Mouse (Mus musculus): Measurements from ENCODE around the gene Atp5g1. TPM values are rescaled to one million over a fixed set of nuclear protein-coding genes. Genes with fewer than 3 reads are reported as not detected.
"Not testable (repeated sequence)": the region's sequence is repeated elsewhere in the genome, so short reads cannot be mapped to it uniquely, and the experiment has no call there.

Gene Atp5g1
- polyA plus RNA-seq (2015; fragmentation: Nextera tagmentation; extraction: Ambion mirVana) = 605 and 642 TPM in 2 replicates

DNA sequence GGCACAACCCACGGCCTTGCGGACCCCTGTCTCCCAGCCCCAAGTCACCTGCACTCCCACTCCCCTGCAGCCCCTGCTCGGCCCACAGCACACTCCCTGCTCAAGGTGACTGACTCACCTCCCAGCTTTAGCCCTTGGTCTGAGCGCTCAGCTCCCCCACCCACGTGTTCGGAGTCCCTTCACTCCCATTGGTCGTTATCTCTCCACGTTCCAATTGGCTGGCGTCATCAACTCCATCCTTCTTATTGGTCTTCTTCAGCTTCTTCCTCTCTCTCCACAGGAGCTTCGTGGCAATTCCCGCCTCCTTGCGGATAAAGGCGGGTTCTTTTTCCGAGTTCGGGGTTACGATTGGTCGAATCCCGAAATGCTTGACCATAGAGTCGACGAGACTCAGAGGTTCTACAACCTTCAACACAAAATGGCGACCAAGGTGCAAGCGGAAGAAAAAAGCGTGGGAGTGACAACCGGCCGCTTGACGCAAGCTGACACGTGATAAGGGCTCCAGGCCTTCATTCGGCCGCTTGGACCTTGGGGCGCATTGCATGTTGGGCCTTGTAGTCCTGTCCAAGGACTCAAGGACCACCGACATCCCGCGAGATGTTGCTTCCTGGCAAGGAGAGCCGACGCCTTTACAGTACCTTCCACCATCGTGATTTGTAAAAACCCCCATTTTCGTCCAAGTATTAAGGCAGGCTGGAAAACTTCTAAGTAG is at the start of gene Atp5g1:
TSS of gene Atp5g1 (minus strand) at position 162 of the 712 bp plus-strand sequence.
- H3K27ac ChIP-seq (replicated peaks) = peak within 1 kb of the TSS; percentile 89
- under 1% methylated on average over 37 of the region's 37 CpGs for WGBS
- peaks cover 25% of the 10 kb centered on the region for H3K4me1 ChIP-seq (replicated peaks)
- peak within 1 kb of the TSS; percentile 93 for H3K9ac ChIP-seq
- H3K4me3 ChIP-seq = peak within 1 kb of the TSS; percentile 86
- peaks cover 23% of the 10 kb centered on the region for H3K36me3 ChIP-seq
- no peaks in the 10 kb centered on the region for H3K9me3 ChIP-seq
- peak within 1 kb of the TSS; percentile 91 for H3K4me2 ChIP-seq
- peak; percentile 98 for ATAC-seq (ENCODE audit: low read depth)
- no peaks in the 10 kb centered on the region for H3K27me3 ChIP-seq

DNA sequence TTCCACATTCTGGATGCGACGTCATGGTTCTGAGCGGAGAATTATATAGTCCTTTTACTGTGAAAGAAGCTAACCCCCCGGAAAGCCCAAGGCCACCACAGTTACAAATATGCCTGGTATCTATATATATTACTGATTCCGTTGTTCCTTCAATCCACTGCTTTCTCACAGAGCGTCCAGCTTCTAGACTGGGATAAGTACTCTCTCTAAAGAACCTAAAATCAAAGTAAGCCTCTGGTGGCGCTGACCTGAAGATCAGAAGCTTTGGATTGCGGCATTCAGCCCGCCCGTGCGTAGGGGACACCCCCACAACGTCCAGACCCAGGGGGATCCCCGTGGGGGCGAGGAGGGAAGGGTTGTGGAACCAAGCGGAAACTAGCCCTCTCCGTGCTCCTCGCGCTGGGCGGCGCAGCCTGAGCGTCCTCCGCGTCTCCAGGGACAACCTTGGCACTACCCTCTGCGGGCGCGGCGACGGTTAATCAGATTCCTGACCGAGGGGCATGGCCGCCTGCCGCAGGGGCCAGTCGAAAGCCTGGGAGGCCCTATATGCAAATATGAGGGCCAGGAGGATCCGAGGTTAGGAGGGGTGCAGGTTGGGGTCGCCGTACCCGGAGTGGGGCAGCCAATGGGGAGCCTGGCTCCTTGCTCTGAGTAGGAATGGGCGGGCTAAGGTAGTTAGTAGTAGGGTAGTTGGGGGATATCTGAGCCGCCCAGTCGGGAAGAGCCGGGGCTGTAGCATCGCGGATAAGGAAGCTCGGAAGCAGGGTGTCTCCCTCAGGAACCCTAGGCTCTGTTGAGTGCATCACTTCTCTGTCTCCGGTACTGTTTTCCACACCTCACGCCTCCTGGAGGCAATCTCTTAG is 48.8 kb upstream of the Atp5g1 start:
- Histone ChIP-seq H3K4me2 (peak overlapping the region; percentile 77), H3K27me3 (peaks cover 55% of the 10 kb centered on the region), H3K4me3 (peak overlapping the region; percentile 44), H3K27ac (replicated peaks) (no peak overlapping the region), H3K4me1 (replicated peaks) (peaks cover 12% of the 10 kb centered on the region), H3K9ac (peak overlapping the region; percentile 59), H3K9me3 (no peaks in the 10 kb centered on the region), H3K36me3 (no peaks in the 10 kb centered on the region)
- ATAC-seq (ENCODE audit: low read depth) = peak; percentile 56
- 2% methylated on average over 45 of the region's 45 CpGs for WGBS

DNA sequence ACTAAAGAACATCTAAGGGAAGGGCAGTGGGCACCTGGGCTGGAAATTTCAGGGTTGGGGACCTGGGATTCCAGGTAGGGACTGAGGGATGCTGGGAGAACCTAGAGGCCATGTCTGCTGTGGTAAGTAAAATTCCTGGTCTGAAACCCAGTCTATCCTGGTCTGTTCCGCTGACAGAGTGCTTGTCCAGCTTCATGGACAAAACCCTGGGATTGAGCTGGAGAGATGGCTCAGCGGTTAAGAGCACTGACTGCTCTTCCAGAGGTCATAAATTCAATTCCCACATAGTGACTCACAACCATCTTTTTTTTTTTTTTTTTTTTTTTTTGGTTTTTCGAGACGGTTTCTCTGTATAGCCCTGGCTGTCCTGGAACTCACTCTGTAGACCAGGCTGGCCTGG is 47.3 kb upstream of the Atp5g1 start:
- H3K9ac ChIP-seq; H3K4me3 ChIP-seq; H3K36me3 ChIP-seq; H3K9me3 ChIP-seq; ATAC-seq (ENCODE audit: low read depth); H3K27ac ChIP-seq (replicated peaks); H3K4me2 ChIP-seq: not testable (repeated sequence)
- Histone ChIP-seq H3K27me3 (peaks cover 55% of the 10 kb centered on the region), H3K4me1 (replicated peaks) (peaks cover 12% of the 10 kb centered on the region)
- WGBS = 69% methylated on average over 4 of the region's 4 CpGs

DNA sequence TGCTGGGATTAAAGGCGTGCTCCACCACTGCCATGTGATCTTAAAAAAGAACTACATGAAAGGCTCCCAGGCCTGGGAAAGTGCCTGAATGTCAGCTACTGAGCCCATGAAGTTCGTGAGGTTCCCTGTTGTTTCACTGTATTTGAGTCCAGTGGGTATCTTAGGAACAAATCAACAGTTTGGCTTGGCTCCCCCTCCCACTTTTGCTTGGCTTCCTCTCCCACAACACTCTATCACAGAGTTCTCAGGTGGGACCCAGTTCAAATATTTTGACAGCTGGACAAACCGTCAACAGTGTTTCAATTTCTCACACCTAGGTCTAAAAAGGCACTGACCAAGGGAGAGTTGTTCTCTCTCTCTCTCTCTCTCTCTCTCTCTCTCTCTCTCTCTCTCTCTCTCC is 43.9 kb upstream of the Atp5g1 start:
- WGBS = 60% methylated on average over 3 of the region's 3 CpGs
- Histone ChIP-seq H3K9ac (no peak overlapping the region), H3K4me1 (replicated peaks) (peaks cover 7% of the 10 kb centered on the region), H3K4me3 (no peak overlapping the region), H3K9me3 (no peaks in the 10 kb centered on the region), H3K27me3 (peaks cover 33% of the 10 kb centered on the region), H3K36me3 (no peaks in the 10 kb centered on the region), H3K27ac (replicated peaks) (no peak overlapping the region), H3K4me2 (no peak overlapping the region)
- no peak for ATAC-seq (ENCODE audit: low read depth)

DNA sequence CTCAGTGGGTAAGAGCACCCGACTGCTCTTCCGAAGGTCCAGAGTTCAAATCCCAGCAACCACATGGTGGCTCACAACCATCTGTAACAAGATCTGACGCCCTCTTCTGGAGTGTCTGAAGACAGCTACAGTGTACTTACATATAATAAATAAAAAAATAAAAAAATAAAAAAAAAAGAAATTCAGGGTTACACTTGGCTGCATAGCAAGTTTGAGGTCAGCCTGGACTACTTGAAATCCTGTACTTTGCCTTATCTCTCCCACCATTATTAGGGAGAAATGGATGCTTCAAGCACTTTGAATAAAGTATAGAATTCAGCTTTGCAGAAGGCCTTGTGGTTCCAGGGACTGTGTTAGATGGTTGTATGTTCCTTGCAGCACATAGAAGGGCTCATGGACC is 41.5 kb upstream of the Atp5g1 start:
- H3K27me3 ChIP-seq = peaks cover 14% of the 10 kb centered on the region
- H3K4me3 ChIP-seq; H3K36me3 ChIP-seq; H3K9me3 ChIP-seq; H3K4me2 ChIP-seq; H3K27ac ChIP-seq (replicated peaks); H3K4me1 ChIP-seq (replicated peaks); ATAC-seq (ENCODE audit: low read depth); H3K9ac ChIP-seq: not testable (repeated sequence)
- 75% methylated on average over 3 of the region's 3 CpGs for WGBS

DNA sequence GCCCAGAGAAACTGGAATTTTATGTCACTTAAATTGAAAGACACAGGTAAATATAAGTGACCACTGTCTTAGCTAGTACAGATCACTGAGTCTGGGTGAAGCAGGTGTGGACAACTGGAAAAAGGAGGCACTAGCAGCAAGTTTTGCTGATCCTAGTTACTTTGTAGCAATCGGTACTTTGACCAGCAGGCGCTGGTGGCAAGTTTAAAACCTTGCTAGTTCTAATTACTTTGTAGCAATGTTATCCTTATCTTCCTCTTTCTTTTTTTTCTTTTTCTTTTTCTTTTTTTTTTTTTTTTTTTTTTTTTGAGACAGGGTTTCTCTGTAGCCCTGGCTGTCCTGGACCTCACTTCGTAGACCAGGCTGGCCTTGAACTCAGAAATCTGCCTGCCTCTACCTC is 40.6 kb upstream of the Atp5g1 start:
- Histone ChIP-seq H3K4me2 (no peak overlapping the region), H3K27me3 (peaks cover 6% of the 10 kb centered on the region; the same call in 1 of the 2 replicates), H3K27ac (replicated peaks) (no peak overlapping the region), H3K4me3 (no peak overlapping the region), H3K4me1 (replicated peaks) (no peaks in the 10 kb centered on the region), H3K9me3 (no peaks in the 10 kb centered on the region), H3K9ac (no peak overlapping the region), H3K36me3 (no peaks in the 10 kb centered on the region)
- WGBS = 89% methylated on average over 3 of the region's 3 CpGs
- ATAC-seq (ENCODE audit: low read depth) = no peak

DNA sequence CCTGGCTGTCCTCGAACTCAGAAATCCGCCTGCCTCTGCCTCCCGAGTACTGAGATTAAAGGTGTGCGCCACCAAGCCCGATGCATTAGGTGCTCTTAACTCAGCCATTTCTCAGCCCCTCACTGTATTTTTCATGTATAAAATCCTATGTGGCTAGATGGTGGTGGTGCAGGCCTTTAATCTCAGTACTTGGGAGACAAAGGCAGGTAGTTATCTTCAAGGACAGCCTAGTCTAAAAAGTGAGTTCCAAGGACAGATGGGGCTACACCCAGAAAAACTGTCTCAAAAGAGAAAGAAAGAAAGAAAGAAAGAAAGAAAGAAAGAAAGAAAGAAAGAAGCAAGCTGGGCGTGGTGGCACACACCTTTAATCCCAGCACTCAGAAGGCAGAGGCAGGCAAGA is 39.9 kb upstream of the Atp5g1 start:
- Histone ChIP-seq H3K27me3 (peaks cover 5% of the 10 kb centered on the region; the same call in 1 of the 2 replicates), H3K9me3 (no peaks in the 10 kb centered on the region), H3K4me2 (no peak overlapping the region), H3K4me3 (no peak overlapping the region), H3K36me3 (no peaks in the 10 kb centered on the region), H3K27ac (replicated peaks) (no peak overlapping the region), H3K4me1 (replicated peaks) (no peaks in the 10 kb centered on the region), H3K9ac (no peak overlapping the region)
- no peak for ATAC-seq (ENCODE audit: low read depth)
- WGBS = 92% methylated on average over 6 of the region's 6 CpGs

DNA sequence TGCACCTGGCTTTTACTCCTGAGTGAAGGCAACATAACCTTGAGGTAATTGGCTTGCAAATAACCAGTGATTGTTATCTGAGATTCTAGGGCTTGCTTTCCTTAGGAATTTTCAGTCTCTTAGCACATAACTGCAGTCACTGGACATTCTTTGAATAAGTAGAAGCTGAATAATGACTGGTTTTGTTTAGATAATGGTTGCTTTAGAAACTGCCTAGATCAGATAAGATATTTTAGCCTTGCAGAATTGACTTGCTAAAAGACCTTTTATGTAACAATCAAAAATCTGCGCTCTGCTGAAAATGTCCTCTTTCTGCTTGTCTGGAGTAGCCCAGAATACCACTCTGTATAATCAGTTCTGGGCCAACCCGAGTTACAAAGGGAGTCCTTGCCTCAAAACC is 38.6 kb upstream of the Atp5g1 start:
- no peak for ATAC-seq (ENCODE audit: low read depth)
- Histone ChIP-seq H3K9ac (no peak overlapping the region), H3K4me3 (no peak overlapping the region), H3K36me3 (no peaks in the 10 kb centered on the region), H3K27me3 (no peaks in the 10 kb centered on the region; the same call in 1 of the 2 replicates), H3K4me2 (no peak overlapping the region), H3K9me3 (no peaks in the 10 kb centered on the region), H3K4me1 (replicated peaks) (no peaks in the 10 kb centered on the region), H3K27ac (replicated peaks) (no peak overlapping the region)
- WGBS = 77% methylated on average over 2 of the region's 2 CpGs

DNA sequence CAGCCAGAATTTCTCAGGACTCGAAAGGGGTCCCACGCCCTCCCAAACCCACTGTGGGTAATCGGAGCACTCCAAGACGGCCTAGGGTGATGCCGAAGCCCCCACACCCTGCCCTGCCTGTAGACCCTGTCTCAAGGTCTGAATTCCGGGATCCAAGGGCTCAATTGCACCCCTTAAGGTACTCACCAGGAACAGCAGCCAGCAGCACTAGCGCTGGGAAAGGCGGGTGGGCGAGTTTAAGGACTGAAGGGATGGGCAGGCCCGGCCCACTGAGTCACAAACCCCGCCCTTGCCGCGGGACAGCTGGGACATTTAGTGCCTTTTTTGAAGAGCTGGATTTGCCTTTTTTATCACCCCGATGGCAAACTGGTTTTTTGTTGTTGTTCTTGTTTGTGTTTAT is 36.3 kb upstream of the Atp5g1 start, which contains the start of gene Calcoco2:
TSS of gene Calcoco2 (minus strand) at position 214 of the 400 bp plus-strand sequence.
- no peaks in the 10 kb centered on the region for H3K36me3 ChIP-seq
- no peaks in the 10 kb centered on the region for H3K9me3 ChIP-seq
- no peaks in the 10 kb centered on the region for H3K4me1 ChIP-seq (replicated peaks)
- H3K4me2 ChIP-seq = no peak within 1 kb of the TSS
- H3K27ac ChIP-seq (replicated peaks) = no peak within 1 kb of the TSS
- H3K27me3 ChIP-seq = no peaks in the 10 kb centered on the region; the same call in 1 of the 2 replicates
- ATAC-seq (ENCODE audit: low read depth) = no peak
- WGBS = 45% methylated on average over 14 of the region's 14 CpGs
- H3K4me3 ChIP-seq = no peak within 1 kb of the TSS
- H3K9ac ChIP-seq = no peak within 1 kb of the TSS

DNA sequence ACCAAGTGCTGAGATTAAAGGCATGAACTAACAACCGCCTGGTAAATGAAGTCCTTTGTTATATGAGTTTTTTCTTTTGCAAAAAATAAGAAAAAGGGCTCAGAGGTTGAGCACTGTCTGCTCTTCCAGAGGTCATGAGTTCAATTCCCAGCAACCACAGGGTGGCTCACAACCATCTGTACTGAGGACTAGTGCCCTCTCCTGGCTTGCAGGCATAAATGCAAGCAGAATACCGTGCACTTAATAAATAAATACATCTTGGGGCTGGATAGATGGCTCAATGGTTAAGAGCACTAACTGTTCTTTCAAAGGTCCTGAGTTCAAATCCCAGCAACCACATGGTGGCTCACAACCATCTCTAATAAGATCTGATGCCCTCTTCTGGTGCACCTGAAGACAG is 35.5 kb upstream of the Atp5g1 start:
- not testable (repeated sequence) for H3K9me3 ChIP-seq; H3K27me3 ChIP-seq; H3K4me1 ChIP-seq (replicated peaks); H3K27ac ChIP-seq (replicated peaks); ATAC-seq (ENCODE audit: low read depth); H3K4me3 ChIP-seq; H3K36me3 ChIP-seq; H3K9ac ChIP-seq; H3K4me2 ChIP-seq
- 63% methylated on average over 2 of the region's 2 CpGs for WGBS

DNA sequence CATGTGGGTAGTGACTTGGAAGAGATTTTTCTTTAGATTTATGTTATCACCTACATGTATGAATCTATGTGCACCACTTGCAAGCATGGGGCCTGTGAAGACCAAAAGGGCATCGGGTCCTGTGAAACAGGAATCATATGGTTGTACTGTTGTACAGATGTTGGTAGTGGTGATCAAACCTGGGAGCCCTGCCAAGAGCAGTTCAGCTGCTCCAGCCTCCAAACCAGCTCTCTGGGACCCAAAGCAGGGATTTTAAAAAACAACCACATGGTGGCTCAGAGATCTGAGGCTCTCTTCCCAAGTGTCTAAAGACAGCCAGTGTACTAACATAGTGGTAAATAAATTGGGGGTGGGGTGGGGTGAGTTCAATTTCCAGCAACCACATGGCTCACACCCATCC is 32.9 kb upstream of the Atp5g1 start:
- no peak for ATAC-seq (ENCODE audit: low read depth)
- H3K27me3 ChIP-seq = no peaks in the 10 kb centered on the region; the same call in 1 of the 2 replicates
- 82% methylated on average over 1 of the region's 1 CpGs for WGBS

DNA sequence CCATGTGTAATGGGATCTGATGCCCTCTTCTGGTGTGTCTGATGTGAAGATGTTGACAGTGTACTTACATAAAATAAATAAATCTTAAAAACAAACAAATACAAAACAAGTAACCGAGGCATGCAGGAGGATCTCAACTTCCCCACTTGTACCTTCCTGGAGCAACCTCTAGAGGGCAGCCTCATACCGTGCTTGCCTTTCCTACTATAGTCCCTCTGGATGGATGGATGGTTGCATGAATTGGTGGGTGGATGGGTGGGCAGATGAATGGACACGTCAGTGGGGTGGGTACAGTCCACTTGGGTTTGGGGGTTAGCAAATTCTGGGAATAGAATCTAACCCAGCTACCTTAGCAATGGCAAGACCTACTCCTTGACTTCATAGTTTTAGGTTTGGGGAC is 17.9 kb upstream of the Atp5g1 start:
- WGBS = 5% methylated on average over 3 of the region's 3 CpGs
- H3K4me1 ChIP-seq (replicated peaks) = no peaks in the 10 kb centered on the region
- no peaks in the 10 kb centered on the region for H3K36me3 ChIP-seq
- H3K9me3 ChIP-seq = no peaks in the 10 kb centered on the region
- no peak overlapping the region for H3K9ac ChIP-seq
- no peak overlapping the region for H3K27ac ChIP-seq (replicated peaks)
- H3K4me3 ChIP-seq = no peak overlapping the region
- 0 out of 2 replicates have a peak, but pooled peaks cover 10% of the 10 kb centered on the region for H3K27me3 ChIP-seq
- H3K4me2 ChIP-seq = no peak overlapping the region
- 0 out of 2 replicates have a peak, but pooled peaks have one; percentile 47 for ATAC-seq (ENCODE audit: low read depth)

More for the DNA sequence above, 32.9 kb upstream of the Atp5g1 start:
- H3K4me1 ChIP-seq (replicated peaks) = no peaks in the 10 kb centered on the region
- no peaks in the 10 kb centered on the region for H3K36me3 ChIP-seq
- H3K4me3 ChIP-seq = no peak overlapping the region
- no peak overlapping the region for H3K27ac ChIP-seq (replicated peaks)
- H3K4me2 ChIP-seq = no peak overlapping the region
- H3K9me3 ChIP-seq = no peaks in the 10 kb centered on the region
- no peak overlapping the region for H3K9ac ChIP-seq
